Mouse (Mus musculus): ENCODE measurements around the gene 0610010K14Rik. TPM values are rescaled to one million over a fixed set of nuclear protein-coding genes. Genes with fewer than 3 reads are reported as not detected.
A peak's percentile ranks its signal among the peaks of the same experiment; 100 is the strongest.

0610010K14Rik gene
- total RNA-seq, 2 experiments from 2014 or later = 43.8 to 48.7 TPM

GRCm38 (mm10) chr11:70230239-70230727, 7.4 kb downstream of the 0610010K14Rik start:
- Histone ChIP-seq H3K4me3 (peak overlapping the region; percentile 48), H3K27ac (peak overlapping the region; percentile 76)
- TF ChIP-seq CTCF (conservative IDR thresholded peaks at IDR 0.05) = peak; percentile 100
- DNase-seq (ENCODE audit: low spot score in 2 of 2) = peak; percentile 71 to 78

- peak within 1 kb of the TSS; percentile 48 for H3K4me3 ChIP-seq
- TF ChIP-seq CTCF (conservative IDR thresholded peaks at IDR 0.05) = no peak
- H3K27ac ChIP-seq = peak within 1 kb of the TSS; percentile 76
- no peak for DNase-seq (ENCODE audit: low spot score in 2 of 2)
These were observed 8.3 kb downstream of the 0610010K14Rik start, which contains the start of gene Bcl6b for GRCm38 (mm10) chr11:70229260-70230010. Gene Bcl6b (minus strand): TSS chr11:70229798.

DNA sequence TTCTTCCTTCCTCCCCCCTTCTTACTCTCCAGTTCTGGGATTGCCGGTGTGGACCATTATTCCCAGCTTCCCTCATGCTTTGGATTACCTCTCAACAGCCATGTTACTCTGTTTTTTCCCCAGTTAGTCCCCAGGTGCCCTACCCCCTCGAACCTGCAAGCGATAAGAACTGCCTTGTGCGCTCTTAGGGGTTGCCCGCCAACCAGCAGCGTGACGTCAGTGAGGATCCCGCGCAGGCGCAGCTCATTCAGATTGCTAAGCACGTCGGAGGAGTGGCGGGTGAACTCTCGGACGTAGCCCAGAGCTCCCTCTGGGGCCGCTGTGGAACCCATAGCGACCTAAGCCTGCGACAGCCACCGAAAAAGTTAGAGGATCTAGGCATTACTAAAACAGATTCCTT, 8.9 kb downstream of the 0610010K14Rik start:
- Histone ChIP-seq H3K4me3 (peak overlapping the region; percentile 48), H3K27ac (peak overlapping the region; percentile 56)
- DNase-seq (ENCODE audit: low spot score in 2 of 2) = peak; percentile 74 to 78
- peak; percentile 13; the same call in 1 of the 2 replicates for TF ChIP-seq CTCF (conservative IDR thresholded peaks at IDR 0.05)

DNA sequence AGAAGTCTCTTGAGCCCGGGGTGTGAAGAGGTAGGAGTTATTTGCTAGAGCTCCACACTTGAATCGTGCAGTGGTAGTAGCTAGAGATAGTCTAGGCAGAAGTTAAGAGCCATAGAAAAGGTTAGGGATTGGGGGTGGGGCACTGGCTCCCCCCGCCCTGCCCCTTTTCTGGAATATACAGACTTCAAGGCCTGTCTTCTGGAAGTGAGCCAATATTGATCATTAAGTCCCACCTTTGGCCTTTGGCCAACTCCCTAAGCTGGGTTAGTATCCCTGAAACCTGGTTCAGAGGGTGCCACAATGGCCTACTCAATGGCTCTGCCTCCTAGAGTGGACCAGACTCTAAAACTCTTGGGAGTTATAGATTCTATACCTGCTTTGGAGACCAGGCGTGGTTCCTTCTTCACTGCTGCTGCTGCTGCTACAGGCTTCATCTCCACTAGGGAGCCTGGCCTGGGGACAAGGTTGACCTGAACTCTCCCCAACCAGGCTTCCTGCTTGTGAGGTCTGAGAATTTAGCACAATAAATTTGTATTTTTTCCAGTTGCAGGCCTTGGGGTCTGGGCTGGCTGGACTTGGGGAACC, 10.0 kb downstream of the 0610010K14Rik start:
- Histone ChIP-seq H3K27ac (no peak overlapping the region), H3K4me3 (no peak overlapping the region)
- DNase-seq (ENCODE audit: low spot score in 2 of 2) = no peak
- TF ChIP-seq CTCF (conservative IDR thresholded peaks at IDR 0.05) = no peak

GRCm38 (mm10) chr11:70227126-70227525, 10.6 kb downstream of the 0610010K14Rik start:
- Histone ChIP-seq H3K4me3 (no peak overlapping the region; the same call in 1 of the 2 replicates), H3K27ac (no peak overlapping the region)
- no peak for TF ChIP-seq CTCF (conservative IDR thresholded peaks at IDR 0.05)
- no peak for DNase-seq (ENCODE audit: low spot score in 2 of 2)

DNA sequence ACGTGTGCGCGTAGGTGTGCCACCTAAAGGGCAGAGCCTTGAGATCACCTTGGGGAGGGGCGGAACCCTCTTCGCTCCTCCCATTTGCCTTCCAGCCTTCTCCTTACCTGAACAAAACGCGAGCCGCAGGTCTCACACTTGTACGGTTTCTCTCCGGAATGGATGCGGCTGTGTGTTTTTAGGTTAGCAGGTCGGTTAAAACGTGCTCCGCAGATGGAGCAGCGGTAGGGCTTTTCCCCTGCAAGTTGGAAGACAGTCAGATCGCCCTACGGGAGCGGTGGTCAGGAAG, 11.2 kb downstream of the 0610010K14Rik start:
- peak overlapping the region; percentile 27; the same call in 1 of the 2 replicates for H3K4me3 ChIP-seq
- no peak for TF ChIP-seq CTCF (conservative IDR thresholded peaks at IDR 0.05)
- H3K27ac ChIP-seq = no peak overlapping the region
- DNase-seq (ENCODE audit: low spot score in 2 of 2) = no peak

- DNase-seq (ENCODE audit: low spot score in 2 of 2) = no peak
- H3K27ac ChIP-seq = no peak overlapping the region
- H3K4me3 ChIP-seq = peak overlapping the region; percentile 27; the same call in 1 of the 2 replicates
- peak; percentile 40; the same call in 1 of the 2 replicates for TF ChIP-seq CTCF (conservative IDR thresholded peaks at IDR 0.05)
These were observed 11.7 kb downstream of the 0610010K14Rik start for GRCm38 (mm10) chr11:70225798-70226601.

- peak overlapping the region; percentile 57 for H3K27ac ChIP-seq
- TF ChIP-seq CTCF (conservative IDR thresholded peaks at IDR 0.05) = no peak
- H3K4me3 ChIP-seq = no peak overlapping the region
- DNase-seq (ENCODE audit: low spot score in 2 of 2) = no peak
These were observed 14.0 kb downstream of the 0610010K14Rik start for GRCm38 (mm10) chr11:70223724-70224123.

DNA sequence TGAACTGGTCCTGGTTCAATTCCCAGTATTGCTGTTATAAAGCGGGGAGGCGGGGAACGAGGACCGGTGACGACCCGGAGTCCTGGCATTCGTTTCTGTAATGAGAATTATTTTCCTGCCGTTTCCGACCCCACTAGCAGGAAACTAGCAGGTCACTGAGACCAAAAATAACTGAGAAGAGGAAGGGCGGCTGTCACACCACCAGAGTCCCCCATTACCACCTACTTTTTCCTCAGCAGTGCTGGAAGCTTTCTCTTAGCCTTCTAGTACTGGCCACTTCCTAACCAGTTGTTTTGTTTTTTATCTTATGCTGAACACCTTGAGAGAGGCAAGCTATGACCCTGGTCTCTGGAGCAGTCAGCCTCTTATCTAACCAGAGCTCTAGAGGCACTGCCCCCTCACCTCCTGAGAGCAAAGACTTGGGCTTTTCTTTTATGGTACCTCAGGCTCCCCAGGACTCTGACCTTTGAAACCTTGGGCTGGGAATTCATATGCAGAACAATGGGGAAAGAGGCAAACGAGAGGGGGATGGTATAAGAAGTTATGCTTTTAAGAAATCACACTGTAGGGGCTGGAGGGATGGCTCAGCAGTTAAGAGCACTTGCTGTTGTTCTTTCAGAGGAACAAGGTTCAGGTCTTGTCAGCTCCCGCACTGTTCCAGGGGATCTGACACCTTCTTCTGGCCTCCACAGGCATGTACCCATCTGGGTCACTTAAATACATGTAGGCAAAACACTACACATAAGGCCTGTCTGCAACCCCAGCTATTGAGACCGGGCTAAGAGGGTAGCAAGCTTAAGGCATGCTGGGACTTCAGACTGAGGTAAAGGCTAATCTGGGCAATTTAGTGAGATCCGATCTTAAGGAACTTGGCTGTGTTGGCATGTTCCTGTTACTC, 15.9 kb downstream of the 0610010K14Rik start:
- H3K27ac ChIP-seq = peak overlapping the region; percentile 97
- no peak; the same call in 1 of the 2 replicates for TF ChIP-seq CTCF (conservative IDR thresholded peaks at IDR 0.05)
- no peak for DNase-seq (ENCODE audit: low spot score in 2 of 2)
- peak overlapping the region; percentile 73 for H3K4me3 ChIP-seq

- DNase-seq (ENCODE audit: low spot score in 2 of 2) = peak; percentile 93 to 97
- TF ChIP-seq CTCF (conservative IDR thresholded peaks at IDR 0.05) = no peak
- Histone ChIP-seq H3K27ac (peak within 1 kb of the TSS; percentile 97), H3K4me3 (peak within 1 kb of the TSS; percentile 73)
These were observed 16.7 kb downstream of the 0610010K14Rik start, which contains the start of gene Slc16a13 for GRCm38 (mm10) chr11:70220731-70221602. Gene Slc16a13 (minus strand): TSS chr11:70221064.

DNA sequence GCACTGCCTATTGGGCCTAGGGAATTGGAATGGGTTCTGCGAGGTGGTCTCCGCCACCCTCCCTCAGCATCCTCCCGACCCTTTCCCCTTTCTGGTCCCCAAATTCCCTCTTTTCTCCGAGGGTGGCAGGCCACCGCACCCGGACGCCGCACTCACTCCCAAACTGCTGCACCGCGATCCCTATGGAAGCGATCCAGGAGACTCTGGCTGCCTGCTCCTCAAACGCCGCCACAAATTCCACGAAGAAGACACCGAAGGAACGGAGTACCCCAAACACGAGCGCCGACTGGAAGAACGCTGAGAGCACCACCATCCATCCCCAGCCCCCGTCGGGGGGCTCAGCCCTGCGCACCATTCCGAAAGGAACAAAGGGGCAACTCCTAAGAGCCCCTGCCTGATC, 17.4 kb downstream of the 0610010K14Rik start:
- no peak for DNase-seq (ENCODE audit: low spot score in 2 of 2)
- TF ChIP-seq CTCF (conservative IDR thresholded peaks at IDR 0.05) = no peak
- peak overlapping the region; percentile 73 for H3K4me3 ChIP-seq
- H3K27ac ChIP-seq = peak overlapping the region; percentile 97

All from layer of hippocampus, adult 2 months (tissue).